Mouse (Mus musculus): ENCODE results near the gene C130079G13Rik. TPM values are rescaled to one million over a fixed set of nuclear protein-coding genes. Genes with fewer than 3 reads are reported as not detected.

C130079G13Rik gene
- total RNA-seq (2023), result not detected

DNA sequence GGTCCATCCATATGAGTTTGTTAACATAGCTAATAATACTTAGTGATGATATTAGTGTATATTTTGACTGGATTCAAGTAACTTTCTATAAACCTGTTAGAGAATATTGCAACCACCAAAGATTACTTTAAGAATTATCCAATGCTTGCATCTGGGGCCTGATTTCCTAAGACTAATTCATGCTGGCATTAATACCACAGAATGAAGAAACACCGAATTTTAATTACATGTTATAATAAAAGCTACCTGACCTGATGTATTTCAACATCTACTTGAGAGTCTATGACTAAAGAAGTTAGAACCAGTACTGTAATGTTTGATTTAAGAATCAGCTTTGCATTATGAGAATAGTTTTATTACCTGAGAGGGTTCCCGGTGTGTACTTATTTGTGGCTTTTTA is at the start of gene C130079G13Rik:
Gene C130079G13Rik (plus strand): TSS at position 301 of the 400 bp plus-strand sequence.

Other genes starting within 250 kb of the C130079G13Rik start
- gene Gm5538, start 195.4 kb upstream of the C130079G13Rik start, total RNA-seq (2023), result not detected
- gene Gm8298, start 64.2 kb upstream of the C130079G13Rik start, total RNA-seq (2023), result not detected
- gene Aadacl2, start 81.5 kb downstream of the C130079G13Rik start, total RNA-seq (2023), result not detected
- not detected for gene Aadac, start 100.5 kb downstream of the C130079G13Rik start, total RNA-seq (2023)
- gene Sucnr1, start 156.7 kb downstream of the C130079G13Rik start, total RNA-seq (2023), result not detected

Measured in monocyte, adult 59 days (primary cell).